8 mouse cellular contexts compared by ENCODE assay signal in genomic region chr16:32607562-32608343, GRCm38 (mm10). TPM values are rescaled to one million over a fixed set of nuclear protein-coding genes. Genes with fewer than 3 reads are reported as not detected.
DNase-seq lines count a peak whose midpoint lies in the region; ATAC-seq and TF ChIP-seq lines count a peak whose summit lies in the region.

No protein-coding gene starts in this region.

- DNase-seq in heart, embryonic 10.5 days (ENCODE audit: low spot score): no peak
- DNase-seq in heart, adult 9 months (ENCODE audit: low spot score in 2 of 2): no peak
- DNase-seq in heart, postnatal 0 days (ENCODE audit: low spot score): no peak
- no peak for DNase-seq in liver, postnatal 0 days
- no peak for DNase-seq in ovary, adult 18-20 months (ENCODE audit: low spot score)
- DNase-seq in right cerebral cortex, adult 18-20 months: no peak

- no peak for ATAC-seq in heart, postnatal 0 days (ENCODE audit: insufficient read depth, low read depth)
- ATAC-seq in liver, postnatal 0 days: no peak
- ATAC-seq in CD4-positive, CD25-positive, alpha-beta regulatory T cell, adult 4 months: no peak

- no peaks in the 10 kb centered on the region for H3K36me3 ChIP-seq in heart, embryonic 10.5 days
- H3K36me3 ChIP-seq in E14TG2a.4 (ENCODE audit: insufficient read depth, low read length): peaks cover 29% of the 10 kb centered on the region
- H3K36me3 ChIP-seq in heart, postnatal 0 days (replicated peaks; ENCODE audit: control insufficient read depth, insufficient read depth, low read length): no peaks in the 10 kb centered on the region
- H3K36me3 ChIP-seq in liver, postnatal 0 days (replicated peaks; ENCODE audit: insufficient read depth, low read length): peaks cover 5% of the 10 kb centered on the region

- no peak for TF ChIP-seq EP300 in heart, postnatal 0 days (IDR thresholded peaks at IDR 0.05; ENCODE audit: low read depth)
- TF ChIP-seq EP300 in liver, postnatal 0 days (IDR thresholded peaks at IDR 0.05; ENCODE audit: low read depth): no peak

- no peak overlapping the region for H3K4me3 ChIP-seq in heart, embryonic 10.5 days
- peak overlapping the region; percentile 99 for H3K4me3 ChIP-seq in E14TG2a.4 (replicated peaks; ENCODE audit: low read length)
- H3K4me3 ChIP-seq in heart, postnatal 0 days (ENCODE audit: low read depth, low read length): no peak overlapping the region
- peak overlapping the region; percentile 87; the same call in 1 of the 2 replicates for H3K4me3 ChIP-seq in liver, postnatal 0 days (ENCODE audit: low read depth, low read length)

- no peaks in the 10 kb centered on the region for H3K27me3 ChIP-seq in heart, embryonic 10.5 days (ENCODE audit: insufficient read depth, poor library complexity, severe bottlenecking)
- no peaks in the 10 kb centered on the region for H3K27me3 ChIP-seq in E14TG2a.4 (ENCODE audit: insufficient read depth, low read length)
- H3K27me3 ChIP-seq in heart, postnatal 0 days (ENCODE audit: control insufficient read depth, insufficient read depth, low read length): no peaks in the 10 kb centered on the region
- no peaks in the 10 kb centered on the region for H3K27me3 ChIP-seq in liver, postnatal 0 days (ENCODE audit: insufficient read depth, low read length)

- H3K9me3 ChIP-seq in heart, embryonic 10.5 days: no peaks in the 10 kb centered on the region
- H3K9me3 ChIP-seq in E14TG2a.4 (ENCODE audit: low read length): no peaks in the 10 kb centered on the region
- H3K9me3 ChIP-seq in heart, postnatal 0 days (replicated peaks; ENCODE audit: control insufficient read depth, low read length): no peaks in the 10 kb centered on the region
- H3K9me3 ChIP-seq in liver, postnatal 0 days (ENCODE audit: low read length): no peaks in the 10 kb centered on the region

- peak overlapping the region; percentile 97 for H3K27ac ChIP-seq in heart, embryonic 10.5 days
- peak overlapping the region; percentile 92 for H3K27ac ChIP-seq in heart, postnatal 0 days (ENCODE audit: low read depth)
- peak overlapping the region; percentile 93 for H3K27ac ChIP-seq in liver, postnatal 0 days (ENCODE audit: low read depth)

- 33% methylated on average over 7 of the region's 7 CpGs for whole genome bisulfite sequencing in heart, embryonic 10.5 days
- 44% methylated on average over 7 of the region's 7 CpGs for WGBS in heart, postnatal 0 days
- 31% methylated on average over 7 of the region's 7 CpGs for WGBS in liver, postnatal 0 days (ENCODE audit: insufficient replicate concordance)

- peaks cover 9% of the 10 kb centered on the region for H3K4me1 ChIP-seq in heart, embryonic 10.5 days
- peaks cover 49% of the 10 kb centered on the region for H3K4me1 ChIP-seq in E14TG2a.4 (replicated peaks; ENCODE audit: low read depth, low read length)
- H3K4me1 ChIP-seq in heart, postnatal 0 days (ENCODE audit: control insufficient read depth, insufficient read depth): 0 out of 2 replicates have a peak, but pooled peaks cover 5% of the 10 kb centered on the region
- H3K4me1 ChIP-seq in liver, postnatal 0 days (ENCODE audit: insufficient read depth): peaks cover 20% of the 10 kb centered on the region

- H3K4me2 ChIP-seq in heart, postnatal 0 days (ENCODE audit: low read depth, low read length): no peak overlapping the region; the same call in 1 of the 2 replicates
- H3K4me2 ChIP-seq in liver, postnatal 0 days (ENCODE audit: low read depth, low read length): peak overlapping the region; percentile 75

- TF ChIP-seq CTCF in E14TG2a.4 (conservative IDR thresholded peaks at IDR 0.05; ENCODE audit: low read length): no peak
- TF ChIP-seq CTCF in heart, postnatal 0 days (IDR thresholded peaks at IDR 0.05; ENCODE audit: low read depth): no peak
- TF ChIP-seq CTCF in liver, postnatal 0 days (IDR thresholded peaks at IDR 0.05; ENCODE audit: low read depth): no peak

- no peak overlapping the region for H3K9ac ChIP-seq in heart, postnatal 0 days (replicated peaks; ENCODE audit: low read depth, low read length)
- H3K9ac ChIP-seq in liver, postnatal 0 days (replicated peaks): peak overlapping the region; percentile 88

RNA-seq across cellular contexts. Expression of gene Tfrc, which starts 1.0 kb away (rescaled TPM):
- polyA plus RNA-seq in heart, embryonic 10.5 days (2016; fragmentation: Nextera tagmentation; extraction: Ambion mirVana): 72.0 and 82.0 TPM in 2 replicates
- total RNA-seq in heart, postnatal 0 days (2014; rRNA removed; ENCODE audit: low replicate concordance): 35.3 and 71.7 TPM in 2 replicates
- 46.5 and 57.1 TPM in 2 replicates for polyA plus RNA-seq in heart, postnatal 0 days (2015; fragmentation: Nextera tagmentation; extraction: Ambion mirVana)
- 85.1 and 103 TPM in 2 replicates for polyA plus RNA-seq in liver, postnatal 0 days (2015; fragmentation: Nextera tagmentation; extraction: Ambion mirVana)
- polyA plus RNA-seq in CD4-positive, CD25-positive, alpha-beta regulatory T cell, adult 4 months (2017; shearing (Covaris generic)): 10 to 100 TPM; 18.1 to 19.5 TPM

RNA-seq across cellular contexts. Expression of gene Tnk2, which starts 35.9 kb away (rescaled TPM):
- polyA plus RNA-seq in heart, embryonic 10.5 days (2016; fragmentation: Nextera tagmentation; extraction: Ambion mirVana): 6.5 and 9.2 TPM in 2 replicates
- 9.4 and 14.2 TPM in 2 replicates for total RNA-seq in heart, postnatal 0 days (2014; rRNA removed; ENCODE audit: low replicate concordance)
- 6.0 and 7.0 TPM in 2 replicates for polyA plus RNA-seq in heart, postnatal 0 days (2015; fragmentation: Nextera tagmentation; extraction: Ambion mirVana)
- polyA plus RNA-seq in liver, postnatal 0 days (2015; fragmentation: Nextera tagmentation; extraction: Ambion mirVana): 2.9 and 3.5 TPM in 2 replicates
- polyA plus RNA-seq in CD4-positive, CD25-positive, alpha-beta regulatory T cell, adult 4 months (2017; shearing (Covaris generic)): 1 to 10 TPM; 4.8 to 8.9 TPM

Comparison
In these comparisons a context has a peak if more than half of its experiments do, and no peak if none do; other contexts are left out.
1. H3K4me3 ChIP-seq: peak in E14TG2a.4 (single experiment) and liver, postnatal 0 days (single experiment); none in heart, embryonic 10.5 days (single experiment) and heart, postnatal 0 days (single experiment).
2. Peak in every context shown above with its lines, with median percentiles within 50 percentile points of each other: H3K27ac ChIP-seq.